Mouse (Mus musculus): ENCODE results near the gene Pkp4. TPM values are rescaled to one million over a fixed set of nuclear protein-coding genes. Genes with fewer than 3 reads are reported as not detected.

Gene Pkp4
- polyA plus RNA-seq, 1 experiment = 21.9 TPM

DNA sequence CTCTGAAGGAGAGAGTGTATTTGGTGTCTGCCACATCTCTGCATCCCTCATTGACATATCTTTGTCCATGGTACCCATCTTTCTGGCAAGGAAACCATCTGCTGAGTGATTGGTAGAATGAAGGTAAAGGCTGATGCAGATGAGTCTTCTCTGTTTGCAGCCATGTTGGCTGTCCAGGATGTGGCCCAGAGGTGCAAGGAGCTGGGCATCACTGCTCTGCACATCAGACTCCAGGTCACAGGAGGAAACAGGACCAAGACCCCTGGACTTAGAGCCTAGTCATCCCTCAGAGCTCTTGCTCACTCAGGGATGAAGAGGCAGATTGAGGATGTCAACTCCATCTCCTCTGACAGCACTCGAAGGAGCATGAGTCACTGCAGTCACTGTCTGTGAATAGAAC is 235.9 kb downstream of the Pkp4 start:
- H3K27ac ChIP-seq (ENCODE audit: insufficient read depth, low read length) = no peak overlapping the region
- no peaks in the 10 kb centered on the region for H3K36me3 ChIP-seq (ENCODE audit: control insufficient read depth, insufficient read depth, low read length)
- no peak for DNase-seq (ENCODE audit: low read depth in 1 of 2, low spot score in 2 of 2)
- H3K27me3 ChIP-seq (ENCODE audit: control insufficient read depth, insufficient read depth, low read length) = no peaks in the 10 kb centered on the region
- H3K4me3 ChIP-seq (ENCODE audit: extremely low read depth, insufficient read depth, insufficient read length) = no peak overlapping the region
- 0 out of 2 replicates have a peak, but pooled peaks cover 3% of the 10 kb centered on the region for H3K4me1 ChIP-seq (ENCODE audit: control insufficient read depth, insufficient read depth, insufficient read length)
- TF ChIP-seq POLR2A (IDR thresholded peaks at IDR 0.05; ENCODE audit: low read depth, low read length) (no peak), CTCF (IDR thresholded peaks at IDR 0.05; ENCODE audit: extremely low read depth, insufficient read depth, insufficient read length, insufficient replicate concordance) (no peak)
- WGBS = 84% methylated on average over 1 of the region's 1 CpGs

DNA sequence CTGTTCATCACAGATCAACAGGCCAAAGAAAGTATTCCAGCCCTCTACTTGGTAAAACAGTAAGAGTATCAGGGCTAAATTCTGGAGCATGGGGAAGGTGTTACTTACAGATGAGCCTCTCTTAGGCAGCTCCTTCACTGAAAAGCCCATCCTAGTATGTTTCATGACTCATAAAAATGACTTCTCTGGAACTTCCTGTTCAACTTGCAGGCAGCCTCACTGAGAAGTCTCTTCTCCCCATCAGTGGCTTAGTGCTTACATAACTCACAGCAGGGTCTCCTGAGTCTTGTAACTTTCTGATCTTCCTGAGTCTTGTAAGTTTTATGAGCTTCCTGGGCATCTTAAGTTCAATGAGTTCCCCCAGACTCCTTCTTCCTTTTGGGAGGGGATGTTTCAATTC is 236.9 kb downstream of the Pkp4 start:
- no peak for DNase-seq (ENCODE audit: low read depth in 1 of 2, low spot score in 2 of 2)
- Histone ChIP-seq H3K4me3 (ENCODE audit: extremely low read depth, insufficient read depth, insufficient read length) (no peak overlapping the region), H3K27ac (ENCODE audit: insufficient read depth, low read length) (no peak overlapping the region), H3K4me1 (ENCODE audit: control insufficient read depth, insufficient read depth, insufficient read length) (0 out of 2 replicates have a peak, but pooled peaks cover 3% of the 10 kb centered on the region), H3K36me3 (ENCODE audit: control insufficient read depth, insufficient read depth, low read length) (no peaks in the 10 kb centered on the region), H3K27me3 (ENCODE audit: control insufficient read depth, insufficient read depth, low read length) (no peaks in the 10 kb centered on the region)
- TF ChIP-seq CTCF (IDR thresholded peaks at IDR 0.05; ENCODE audit: extremely low read depth, insufficient read depth, insufficient read length, insufficient replicate concordance) (no peak), POLR2A (IDR thresholded peaks at IDR 0.05; ENCODE audit: low read depth, low read length) (no peak)

GRCm38 (mm10) chr2:59400901-59401378 is 240.3 kb downstream of the Pkp4 start:
- H3K27ac ChIP-seq (ENCODE audit: insufficient read depth, low read length) = peak overlapping the region; percentile 51; the same call in 1 of the 2 replicates
- WGBS = 59% methylated on average over 2 of the region's 2 CpGs
- DNase-seq (ENCODE audit: low read depth in 1 of 2, low spot score in 2 of 2) = no peak
- no peaks in the 10 kb centered on the region for H3K27me3 ChIP-seq (ENCODE audit: control insufficient read depth, insufficient read depth, low read length)
- no peaks in the 10 kb centered on the region for H3K36me3 ChIP-seq (ENCODE audit: control insufficient read depth, insufficient read depth, low read length)
- TF ChIP-seq POLR2A (IDR thresholded peaks at IDR 0.05; ENCODE audit: low read depth, low read length) (no peak), CTCF (IDR thresholded peaks at IDR 0.05; ENCODE audit: extremely low read depth, insufficient read depth, insufficient read length, insufficient replicate concordance) (no peak)
- H3K4me1 ChIP-seq (ENCODE audit: control insufficient read depth, insufficient read depth, insufficient read length) = 0 out of 2 replicates have a peak, but pooled peaks cover 3% of the 10 kb centered on the region
- H3K4me3 ChIP-seq (ENCODE audit: extremely low read depth, insufficient read depth, insufficient read length) = no peak overlapping the region

- Histone ChIP-seq H3K27me3 (ENCODE audit: control insufficient read depth, insufficient read depth, low read length) (no peaks in the 10 kb centered on the region), H3K4me1 (ENCODE audit: control insufficient read depth, insufficient read depth, insufficient read length) (0 out of 2 replicates have a peak, but pooled peaks cover 3% of the 10 kb centered on the region), H3K36me3 (ENCODE audit: control insufficient read depth, insufficient read depth, low read length) (no peaks in the 10 kb centered on the region), H3K4me3 (ENCODE audit: extremely low read depth, insufficient read depth, insufficient read length) (no peak overlapping the region), H3K27ac (ENCODE audit: insufficient read depth, low read length) (peak overlapping the region; percentile 51; the same call in 1 of the 2 replicates)
- no peak for DNase-seq (ENCODE audit: low read depth in 1 of 2, low spot score in 2 of 2)
- TF ChIP-seq CTCF (IDR thresholded peaks at IDR 0.05; ENCODE audit: extremely low read depth, insufficient read depth, insufficient read length, insufficient replicate concordance) = no peak
- whole genome bisulfite sequencing = 82% methylated on average over 8 of the region's 8 CpGs
Observed at GRCm38 (mm10) chr2:59401841-59402461, 241.3 kb downstream of the Pkp4 start.

GRCm38 (mm10) chr2:59404022-59404421 is 243.4 kb downstream of the Pkp4 start:
- WGBS = 96% methylated on average over 8 of the region's 8 CpGs
- no peak for TF ChIP-seq CTCF (IDR thresholded peaks at IDR 0.05; ENCODE audit: extremely low read depth, insufficient read depth, insufficient read length, insufficient replicate concordance)
- no peak for TF ChIP-seq POLR2A (IDR thresholded peaks at IDR 0.05; ENCODE audit: low read depth, low read length)
- H3K4me1 ChIP-seq (ENCODE audit: control insufficient read depth, insufficient read depth, insufficient read length) = 0 out of 2 replicates have a peak, but pooled peaks cover 3% of the 10 kb centered on the region
- no peak for DNase-seq (ENCODE audit: low read depth in 1 of 2, low spot score in 2 of 2)
- no peaks in the 10 kb centered on the region for H3K36me3 ChIP-seq (ENCODE audit: control insufficient read depth, insufficient read depth, low read length)
- H3K4me3 ChIP-seq (ENCODE audit: extremely low read depth, insufficient read depth, insufficient read length) = no peak overlapping the region
- no peaks in the 10 kb centered on the region for H3K27me3 ChIP-seq (ENCODE audit: control insufficient read depth, insufficient read depth, low read length)
- H3K27ac ChIP-seq (ENCODE audit: insufficient read depth, low read length) = no peak overlapping the region

Other genes with a start within 250 kb of the Pkp4 start
- gene Ccdc148, start 167 bp upstream of the Pkp4 start, polyA plus RNA-seq (2012; rRNA removed) = 0.13 and 0.34 TPM in 2 replicates

All from spleen, adult 2 months (tissue).